Mouse (Mus musculus): ENCODE measurements around the gene Hprt. TPM values are rescaled to one million over a fixed set of nuclear protein-coding genes. Genes with fewer than 3 reads are reported as not detected.

The Hprt gene
- polyA plus RNA-seq, 1 experiment from 2014 or later: 193 TPM

DNA sequence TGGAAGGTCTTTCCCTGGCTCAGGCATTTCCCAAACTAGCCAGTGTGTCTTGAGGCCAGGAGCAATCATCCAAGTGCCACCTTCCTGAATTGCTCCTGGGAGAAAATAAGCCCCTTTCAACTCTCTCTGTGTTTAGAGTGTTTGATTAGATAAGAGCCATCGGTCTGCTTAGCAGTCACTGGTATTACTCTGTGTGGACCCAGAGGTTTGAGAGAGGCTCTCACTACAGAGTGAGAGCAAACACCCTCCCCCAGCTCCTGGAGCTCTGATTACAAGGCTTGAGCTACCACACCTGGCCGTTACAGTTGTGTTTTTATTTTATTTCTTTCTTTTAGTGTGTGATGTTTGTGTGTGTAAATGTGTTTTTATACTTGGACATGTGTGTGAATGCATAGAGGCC is 59.0 kb downstream of the Hprt start:
- Histone ChIP-seq H3K4me3 (ENCODE audit: low read depth, low read length) (no peak overlapping the region), H3K36me3 (ENCODE audit: control insufficient read depth, insufficient read depth, low read length) (no peaks in the 10 kb centered on the region), H3K9ac (replicated peaks; ENCODE audit: low read depth, low read length) (no peak overlapping the region), H3K27ac (ENCODE audit: low read length) (no peak overlapping the region; the same call in 1 of the 2 replicates), H3K9me3 (ENCODE audit: control insufficient read depth, low read depth, low read length) (no peaks in the 10 kb centered on the region), H3K4me1 (ENCODE audit: control insufficient read depth, insufficient read depth, low read length) (peaks cover 13% of the 10 kb centered on the region), H3K4me2 (replicated peaks; ENCODE audit: low read depth, low read length) (no peak overlapping the region), H3K27me3 (ENCODE audit: control insufficient read depth, insufficient read depth, low read length) (no peaks in the 10 kb centered on the region)
- 19% methylated on average over 2 of the region's 2 CpGs for WGBS
- ATAC-seq (ENCODE audit: insufficient number of reproducible peaks, insufficient read depth, low FRiP score, low read depth): no peak

DNA sequence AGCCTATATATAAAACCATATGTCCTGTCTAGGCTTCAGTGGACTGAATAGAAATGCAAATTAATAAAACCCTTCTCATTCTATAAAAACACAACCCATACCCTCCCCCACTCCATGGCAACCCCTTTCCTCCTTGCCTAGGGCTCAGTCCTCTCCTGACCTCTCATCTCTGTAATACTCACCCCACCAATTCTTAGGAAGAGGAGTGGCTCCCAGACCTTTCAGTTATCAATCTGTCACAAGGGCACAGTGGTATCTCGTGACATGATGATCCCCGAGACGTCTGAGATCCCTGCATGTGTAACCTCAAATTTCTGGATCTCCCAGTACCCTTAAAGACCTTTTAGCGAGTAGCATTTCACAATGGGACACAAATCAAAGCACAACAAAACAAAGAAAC is 61.3 kb downstream of the Hprt start:
- H3K4me2 ChIP-seq (replicated peaks; ENCODE audit: low read depth, low read length): no peak overlapping the region
- H3K9me3 ChIP-seq (ENCODE audit: control insufficient read depth, low read depth, low read length): no peaks in the 10 kb centered on the region
- ATAC-seq (ENCODE audit: insufficient number of reproducible peaks, insufficient read depth, low FRiP score, low read depth): no peak
- H3K36me3 ChIP-seq (ENCODE audit: control insufficient read depth, insufficient read depth, low read length): no peaks in the 10 kb centered on the region; the same call in 1 of the 2 replicates
- H3K4me3 ChIP-seq (ENCODE audit: low read depth, low read length): no peak overlapping the region
- no peaks in the 10 kb centered on the region for H3K27me3 ChIP-seq (ENCODE audit: control insufficient read depth, insufficient read depth, low read length)
- H3K4me1 ChIP-seq (ENCODE audit: control insufficient read depth, insufficient read depth, low read length): peaks cover 17% of the 10 kb centered on the region
- H3K9ac ChIP-seq (replicated peaks; ENCODE audit: low read depth, low read length): no peak overlapping the region
- no peak overlapping the region for H3K27ac ChIP-seq (ENCODE audit: low read length)
- WGBS: 58% methylated on average over 4 of the region's 4 CpGs

DNA sequence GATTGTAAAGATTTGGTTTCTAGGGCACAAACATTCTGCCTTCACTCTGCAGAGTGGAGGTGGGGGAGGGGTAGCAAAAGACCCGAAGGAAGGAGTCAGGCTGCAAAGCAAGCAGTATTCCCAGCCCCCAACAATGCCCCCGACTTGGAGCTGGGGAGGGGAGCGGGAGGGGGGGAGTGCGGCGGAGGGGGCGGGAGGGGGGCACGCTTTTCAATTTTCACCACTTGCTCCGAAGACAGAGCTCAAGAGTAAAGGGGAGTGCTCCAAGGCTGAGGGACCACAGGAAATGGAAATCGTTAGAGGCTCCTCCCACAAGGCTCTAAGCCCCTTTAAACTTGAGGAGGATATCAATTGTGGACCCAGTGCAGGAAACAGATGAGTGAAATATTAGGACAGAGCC is 62.4 kb downstream of the Hprt start:
- Histone ChIP-seq H3K9me3 (ENCODE audit: control insufficient read depth, low read depth, low read length) (no peaks in the 10 kb centered on the region), H3K27ac (ENCODE audit: low read length) (no peak overlapping the region; the same call in 1 of the 2 replicates), H3K4me2 (replicated peaks; ENCODE audit: low read depth, low read length) (peak overlapping the region; percentile 41), H3K4me1 (ENCODE audit: control insufficient read depth, insufficient read depth, low read length) (peaks cover 14% of the 10 kb centered on the region), H3K9ac (replicated peaks; ENCODE audit: low read depth, low read length) (no peak overlapping the region), H3K4me3 (ENCODE audit: low read depth, low read length) (peak overlapping the region; percentile 19; the same call in 1 of the 2 replicates), H3K27me3 (ENCODE audit: control insufficient read depth, insufficient read depth, low read length) (no peaks in the 10 kb centered on the region), H3K36me3 (ENCODE audit: control insufficient read depth, insufficient read depth, low read length) (no peaks in the 10 kb centered on the region; the same call in 1 of the 2 replicates)
- no peak for ATAC-seq (ENCODE audit: insufficient number of reproducible peaks, insufficient read depth, low FRiP score, low read depth)
- WGBS: 17% methylated on average over 6 of the region's 9 CpGs

DNA sequence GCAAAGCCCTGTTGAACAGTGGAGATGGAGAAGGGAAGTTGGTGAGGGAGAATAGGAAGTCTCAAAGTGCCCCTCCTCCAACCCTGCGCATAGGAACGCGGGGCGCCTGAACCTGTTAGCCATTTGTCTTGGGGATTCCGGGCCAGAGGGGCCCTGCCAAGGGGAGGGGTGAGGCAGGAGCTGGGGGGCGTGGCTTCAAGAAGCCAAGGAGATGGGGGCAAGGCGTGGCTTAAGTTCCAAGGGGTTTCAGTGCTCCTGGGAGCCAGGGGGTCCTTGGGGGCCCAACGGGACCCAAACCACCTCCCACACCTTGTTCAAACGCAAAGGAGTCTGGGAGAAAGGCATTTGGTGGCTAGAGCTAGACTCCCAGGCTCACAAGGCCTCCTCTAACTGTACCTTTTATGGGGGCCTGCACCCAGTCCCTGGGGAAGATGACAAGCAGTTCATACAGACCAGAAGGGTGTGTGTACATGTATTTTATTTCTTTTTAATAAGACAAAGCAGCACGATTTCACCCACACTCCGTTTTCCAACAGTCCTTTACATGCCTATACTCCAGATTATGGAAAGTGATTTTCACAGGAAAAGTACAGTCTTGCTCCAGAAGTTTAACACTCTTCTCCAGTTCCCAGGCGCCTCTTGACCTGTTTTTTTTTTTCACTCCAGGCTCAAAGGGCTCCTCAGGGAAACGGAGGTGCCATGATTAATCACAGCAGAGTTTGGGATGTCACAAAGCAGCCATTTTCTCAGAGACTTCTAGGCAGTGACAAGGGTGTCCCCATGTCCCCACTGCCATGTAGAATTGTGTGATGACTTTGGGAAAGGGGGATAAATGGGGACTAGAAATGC is 64.9 kb downstream of the Hprt start:
- Histone ChIP-seq H3K9ac (replicated peaks; ENCODE audit: low read depth, low read length) (no peak overlapping the region), H3K36me3 (ENCODE audit: control insufficient read depth, insufficient read depth, low read length) (no peaks in the 10 kb centered on the region; the same call in 1 of the 2 replicates), H3K4me2 (replicated peaks; ENCODE audit: low read depth, low read length) (peak overlapping the region; percentile 30), H3K27ac (ENCODE audit: low read length) (peak overlapping the region; percentile 55; the same call in 1 of the 2 replicates), H3K4me1 (ENCODE audit: control insufficient read depth, insufficient read depth, low read length) (0 out of 2 replicates have a peak, but pooled peaks cover 4% of the 10 kb centered on the region), H3K9me3 (ENCODE audit: control insufficient read depth, low read depth, low read length) (no peaks in the 10 kb centered on the region), H3K27me3 (ENCODE audit: control insufficient read depth, insufficient read depth, low read length) (no peaks in the 10 kb centered on the region), H3K4me3 (ENCODE audit: low read depth, low read length) (no peak overlapping the region)
- ATAC-seq (ENCODE audit: insufficient number of reproducible peaks, insufficient read depth, low FRiP score, low read depth): peak; percentile 56
- 13% methylated on average over 12 of the region's 13 CpGs for WGBS

DNA sequence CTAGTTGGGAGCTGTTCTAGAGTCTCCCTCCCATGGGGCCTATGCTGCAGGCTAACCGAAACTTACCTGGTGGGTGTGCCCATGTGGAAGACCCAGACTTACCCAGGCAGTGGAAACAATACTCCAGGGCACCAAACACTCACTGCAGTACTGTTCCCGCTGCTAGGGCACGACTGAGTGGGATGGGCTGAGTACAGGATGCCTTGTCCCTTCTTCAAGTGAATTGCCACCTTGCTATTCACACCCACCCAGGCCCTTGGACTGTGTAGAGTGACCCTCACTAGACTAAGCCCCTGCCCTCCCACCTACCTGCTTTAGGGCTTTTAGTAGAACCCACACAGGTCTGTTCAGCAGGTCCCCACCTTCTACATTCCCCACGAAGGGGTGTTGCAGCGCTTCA is 65.9 kb downstream of the Hprt start:
- Histone ChIP-seq H3K9me3 (ENCODE audit: control insufficient read depth, low read depth, low read length) (no peaks in the 10 kb centered on the region), H3K27ac (ENCODE audit: low read length) (peak overlapping the region; percentile 21; the same call in 1 of the 2 replicates), H3K4me2 (replicated peaks; ENCODE audit: low read depth, low read length) (peak overlapping the region; percentile 40), H3K36me3 (ENCODE audit: control insufficient read depth, insufficient read depth, low read length) (no peaks in the 10 kb centered on the region; the same call in 1 of the 2 replicates), H3K9ac (replicated peaks; ENCODE audit: low read depth, low read length) (no peak overlapping the region; the same call in 1 of the 2 replicates), H3K4me3 (ENCODE audit: low read depth, low read length) (0 out of 2 replicates have a peak overlapping the region, but pooled peaks have one; percentile 8), H3K4me1 (ENCODE audit: control insufficient read depth, insufficient read depth, low read length) (0 out of 2 replicates have a peak, but pooled peaks cover 4% of the 10 kb centered on the region), H3K27me3 (ENCODE audit: control insufficient read depth, insufficient read depth, low read length) (no peaks in the 10 kb centered on the region)
- ATAC-seq (ENCODE audit: insufficient number of reproducible peaks, insufficient read depth, low FRiP score, low read depth): no peak
- WGBS: 48% methylated on average over 5 of the region's 5 CpGs

DNA sequence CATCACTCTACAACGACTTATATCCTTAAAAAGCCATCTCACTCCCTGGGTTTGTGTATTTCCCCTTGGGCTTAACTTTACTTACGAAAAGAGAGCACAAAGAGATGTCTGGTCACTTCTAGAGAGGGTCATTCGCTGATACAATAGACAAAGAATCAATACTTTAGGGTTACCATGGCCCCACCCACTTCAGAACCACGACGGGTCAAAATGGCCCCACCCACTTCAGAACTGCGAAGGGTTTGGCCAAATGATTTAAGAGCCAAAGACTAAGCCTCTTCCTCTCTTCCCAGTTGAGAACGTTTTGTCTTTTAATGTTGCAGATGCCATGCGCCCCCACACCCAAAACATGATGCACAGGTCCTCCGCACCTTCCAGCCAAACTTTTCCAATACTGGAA is 67.8 kb downstream of the Hprt start:
- Histone ChIP-seq H3K36me3 (ENCODE audit: control insufficient read depth, insufficient read depth, low read length) (no peaks in the 10 kb centered on the region; the same call in 1 of the 2 replicates), H3K4me2 (replicated peaks; ENCODE audit: low read depth, low read length) (peak overlapping the region; percentile 40), H3K27ac (ENCODE audit: low read length) (peak overlapping the region; percentile 96; the same call in 1 of the 2 replicates), H3K27me3 (ENCODE audit: control insufficient read depth, insufficient read depth, low read length) (no peaks in the 10 kb centered on the region), H3K4me3 (ENCODE audit: low read depth, low read length) (peak overlapping the region; percentile 54), H3K9ac (replicated peaks; ENCODE audit: low read depth, low read length) (peak overlapping the region; percentile 79), H3K4me1 (ENCODE audit: control insufficient read depth, insufficient read depth, low read length) (0 out of 2 replicates have a peak, but pooled peaks cover 4% of the 10 kb centered on the region), H3K9me3 (ENCODE audit: control insufficient read depth, low read depth, low read length) (no peaks in the 10 kb centered on the region)
- 14% methylated on average over 9 of the region's 9 CpGs for WGBS
- no peak for ATAC-seq (ENCODE audit: insufficient number of reproducible peaks, insufficient read depth, low FRiP score, low read depth)

DNA sequence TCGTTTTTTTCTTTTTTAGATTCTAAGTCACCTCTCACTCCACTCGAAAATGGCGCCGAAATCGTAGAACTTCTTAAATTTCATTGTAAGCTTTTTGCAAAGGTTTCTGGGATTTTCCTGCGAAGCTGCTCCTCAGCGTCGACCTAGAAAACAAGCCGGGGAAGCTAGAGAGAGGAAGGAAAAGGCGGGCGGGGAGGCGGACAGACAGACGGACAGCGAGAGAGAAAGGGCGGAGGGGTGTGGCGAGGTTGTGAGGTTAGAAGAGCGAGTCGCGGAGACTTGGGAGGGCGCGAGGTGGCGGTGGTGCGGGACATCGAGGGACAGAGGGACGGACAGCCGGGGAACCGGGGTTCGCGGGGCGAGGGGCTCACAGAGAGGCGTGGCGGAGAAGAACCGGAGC is 68.7 kb downstream of the Hprt start:
- WGBS: 23% methylated on average over 23 of the region's 33 CpGs

DNA sequence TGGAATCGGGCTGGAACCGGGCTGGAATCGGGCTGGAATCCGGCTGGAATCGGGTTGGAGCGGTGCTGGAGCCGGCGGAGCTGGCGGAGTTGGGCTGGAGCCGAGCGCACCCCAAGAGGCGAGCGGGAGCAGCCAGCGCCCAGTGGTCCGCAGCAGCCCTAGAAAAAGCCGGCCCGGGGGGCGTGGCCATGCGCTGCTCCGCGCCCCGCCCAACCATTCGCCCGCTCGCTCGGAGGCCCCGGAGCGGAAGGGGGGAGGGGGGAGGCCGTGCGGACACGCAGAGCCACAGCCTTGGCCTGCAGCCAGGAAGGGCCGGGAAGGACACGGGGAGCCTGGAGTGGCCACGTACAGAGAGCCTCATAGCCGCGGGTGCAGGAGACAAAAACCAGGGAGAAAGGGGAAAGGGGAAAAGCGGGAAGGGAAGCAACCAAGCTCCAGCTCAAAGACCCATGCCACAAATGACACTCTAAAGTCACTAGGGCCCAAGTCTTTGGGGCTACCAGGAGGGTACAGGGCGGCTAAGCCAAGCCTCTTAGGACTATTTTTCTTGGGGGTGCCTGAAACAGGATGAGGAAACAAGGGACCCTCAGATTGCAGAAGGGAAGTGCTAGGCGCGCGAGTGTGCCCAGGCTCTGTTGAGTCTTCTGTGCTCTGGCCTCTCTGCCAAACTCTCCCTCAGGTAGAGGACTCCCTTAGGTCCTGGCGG is 69.3 kb downstream of the Hprt start:
- ATAC-seq (ENCODE audit: insufficient number of reproducible peaks, insufficient read depth, low FRiP score, low read depth): peak; percentile 83
- H3K27me3 ChIP-seq (ENCODE audit: control insufficient read depth, insufficient read depth, low read length): no peaks in the 10 kb centered on the region
- H3K9ac ChIP-seq (replicated peaks; ENCODE audit: low read depth, low read length): peak overlapping the region; percentile 79

More for the DNA sequence above, 68.7 kb downstream of the Hprt start:
- Histone ChIP-seq H3K9ac (replicated peaks; ENCODE audit: low read depth, low read length) (peak overlapping the region; percentile 79), H3K4me1 (ENCODE audit: control insufficient read depth, insufficient read depth, low read length) (0 out of 2 replicates have a peak, but pooled peaks cover 4% of the 10 kb centered on the region), H3K27me3 (ENCODE audit: control insufficient read depth, insufficient read depth, low read length) (no peaks in the 10 kb centered on the region), H3K4me3 (ENCODE audit: low read depth, low read length) (peak overlapping the region; percentile 54), H3K4me2 (replicated peaks; ENCODE audit: low read depth, low read length) (peak overlapping the region; percentile 40; the same call in 1 of the 2 replicates), H3K36me3 (ENCODE audit: control insufficient read depth, insufficient read depth, low read length) (no peaks in the 10 kb centered on the region; the same call in 1 of the 2 replicates), H3K27ac (ENCODE audit: low read length) (peak overlapping the region; percentile 96), H3K9me3 (ENCODE audit: control insufficient read depth, low read depth, low read length) (no peaks in the 10 kb centered on the region)
- peak; percentile 15; the same call in 1 of the 2 replicates for ATAC-seq (ENCODE audit: insufficient number of reproducible peaks, insufficient read depth, low FRiP score, low read depth)

More for the DNA sequence above, 69.3 kb downstream of the Hprt start:
- peak overlapping the region; percentile 96 for H3K27ac ChIP-seq (ENCODE audit: low read length)
- peak overlapping the region; percentile 54 for H3K4me3 ChIP-seq (ENCODE audit: low read depth, low read length)
- WGBS: 18% methylated on average over 42 of the region's 42 CpGs
- 0 out of 2 replicates have a peak, but pooled peaks cover 4% of the 10 kb centered on the region for H3K4me1 ChIP-seq (ENCODE audit: control insufficient read depth, insufficient read depth, low read length)
- H3K36me3 ChIP-seq (ENCODE audit: control insufficient read depth, insufficient read depth, low read length): no peaks in the 10 kb centered on the region; the same call in 1 of the 2 replicates
- H3K9me3 ChIP-seq (ENCODE audit: control insufficient read depth, low read depth, low read length): no peaks in the 10 kb centered on the region
- peak overlapping the region; percentile 40 for H3K4me2 ChIP-seq (replicated peaks; ENCODE audit: low read depth, low read length)
